Mouse (Mus musculus): ENCODE data around the gene Ndufa13.

Ndufa13 gene

GRCm38 (mm10) chr8:69880841-69881240 is 21.5 kb downstream of the Ndufa13 start:
- DNase-seq (ENCODE audit: low spot score in 2 of 2) = no peak

GRCm38 (mm10) chr8:69879678-69880077 is 22.7 kb downstream of the Ndufa13 start:
- DNase-seq (ENCODE audit: low spot score in 2 of 2) = no peak

GRCm38 (mm10) chr8:69877992-69878391 is 24.4 kb downstream of the Ndufa13 start:
- no peak for DNase-seq (ENCODE audit: low spot score in 2 of 2)

- no peak for DNase-seq (ENCODE audit: low spot score in 2 of 2)
Measured at GRCm38 (mm10) chr8:69877396-69877795, 25.0 kb downstream of the Ndufa13 start.

GRCm38 (mm10) chr8:69876967-69877366 is 25.4 kb downstream of the Ndufa13 start:
- no peak for DNase-seq (ENCODE audit: low spot score in 2 of 2)

GRCm38 (mm10) chr8:69876097-69876496 is 26.3 kb downstream of the Ndufa13 start:
- DNase-seq (ENCODE audit: low spot score in 2 of 2) = no peak

GRCm38 (mm10) chr8:69874654-69875053 is 27.7 kb downstream of the Ndufa13 start:
- DNase-seq (ENCODE audit: low spot score in 2 of 2) = no peak

- peak in 1 of 2 experiments; percentile 47 for DNase-seq (ENCODE audit: low spot score in 2 of 2)
Measured at GRCm38 (mm10) chr8:69874155-69874554, 28.2 kb downstream of the Ndufa13 start.

- no peak for DNase-seq (ENCODE audit: low spot score in 2 of 2)
Measured at GRCm38 (mm10) chr8:69870907-69871306, 31.5 kb downstream of the Ndufa13 start.

- no peak for DNase-seq (ENCODE audit: low spot score in 2 of 2)
Measured at GRCm38 (mm10) chr8:69870003-69870765, 32.2 kb downstream of the Ndufa13 start.

- no peak for DNase-seq (ENCODE audit: low spot score in 2 of 2)
Measured at GRCm38 (mm10) chr8:69867696-69868326, 34.5 kb downstream of the Ndufa13 start.

GRCm38 (mm10) chr8:69864180-69864579 is 38.2 kb downstream of the Ndufa13 start:
- DNase-seq (ENCODE audit: low spot score in 2 of 2) = no peak

- DNase-seq (ENCODE audit: low spot score in 2 of 2) = no peak
Measured at GRCm38 (mm10) chr8:69863387-69864020, 38.9 kb downstream of the Ndufa13 start.

- DNase-seq (ENCODE audit: low spot score in 2 of 2) = no peak
Measured at GRCm38 (mm10) chr8:69861251-69861650, 41.1 kb downstream of the Ndufa13 start.

- no peak for DNase-seq (ENCODE audit: low spot score in 2 of 2)
Measured at GRCm38 (mm10) chr8:69860807-69861206, 41.6 kb downstream of the Ndufa13 start.

- DNase-seq (ENCODE audit: low spot score in 2 of 2) = no peak
Measured at GRCm38 (mm10) chr8:69853869-69854268, 48.5 kb downstream of the Ndufa13 start.

GRCm38 (mm10) chr8:69850926-69851506 is 51.3 kb downstream of the Ndufa13 start:
- DNase-seq (ENCODE audit: low spot score in 2 of 2) = no peak

GRCm38 (mm10) chr8:69849899-69850298 is 52.5 kb downstream of the Ndufa13 start:
- peak in 1 of 2 experiments; percentile 16 for DNase-seq (ENCODE audit: low spot score in 2 of 2)

GRCm38 (mm10) chr8:69848951-69849350 is 53.4 kb downstream of the Ndufa13 start:
- no peak for DNase-seq (ENCODE audit: low spot score in 2 of 2)

GRCm38 (mm10) chr8:69847167-69848065 is 54.9 kb downstream of the Ndufa13 start:
- DNase-seq (ENCODE audit: low spot score in 2 of 2) = no peak

Data from thymus, postnatal 10 days (tissue).